Mouse (Mus musculus) liver, embryonic 14.5 days (tissue): ENCODE data around the gene P3h1.

ENCODE experiments used
- CTCF ChIP-seq: IDR thresholded peaks from 2 replicates; pipeline ENCODE4 v1.5.1; 2016; ENCODE audit warnings: antibody characterized with exemption, low read depth, control low read depth
- EP300 ChIP-seq: IDR thresholded peaks from 2 replicates; pipeline ENCODE4 v1.6.1; 2016; ENCODE audit warnings: antibody characterized with exemption, low read depth

GRCm38 (mm10) chr4:119263459-119263858 is 30.7 kb downstream of the P3h1 start:
- TF ChIP-seq EP300: no peak
- TF ChIP-seq CTCF: no peak
